Mouse (Mus musculus): ENCODE data around the gene Rbl1. TPM values are rescaled to one million over a fixed set of nuclear protein-coding genes. Genes with fewer than 3 reads are reported as not detected.
"Not testable (repeated sequence)": the region's sequence is repeated elsewhere in the genome, so short reads cannot be mapped to it uniquely, and the experiment has no call there.

The Rbl1 gene
- 8.4 and 12.7 TPM in 2 replicates for total RNA-seq (2014; rRNA removed)
- polyA plus RNA-seq (2015; fragmentation: Nextera tagmentation; extraction: Ambion mirVana) = 5.2 and 6.0 TPM in 2 replicates

DNA sequence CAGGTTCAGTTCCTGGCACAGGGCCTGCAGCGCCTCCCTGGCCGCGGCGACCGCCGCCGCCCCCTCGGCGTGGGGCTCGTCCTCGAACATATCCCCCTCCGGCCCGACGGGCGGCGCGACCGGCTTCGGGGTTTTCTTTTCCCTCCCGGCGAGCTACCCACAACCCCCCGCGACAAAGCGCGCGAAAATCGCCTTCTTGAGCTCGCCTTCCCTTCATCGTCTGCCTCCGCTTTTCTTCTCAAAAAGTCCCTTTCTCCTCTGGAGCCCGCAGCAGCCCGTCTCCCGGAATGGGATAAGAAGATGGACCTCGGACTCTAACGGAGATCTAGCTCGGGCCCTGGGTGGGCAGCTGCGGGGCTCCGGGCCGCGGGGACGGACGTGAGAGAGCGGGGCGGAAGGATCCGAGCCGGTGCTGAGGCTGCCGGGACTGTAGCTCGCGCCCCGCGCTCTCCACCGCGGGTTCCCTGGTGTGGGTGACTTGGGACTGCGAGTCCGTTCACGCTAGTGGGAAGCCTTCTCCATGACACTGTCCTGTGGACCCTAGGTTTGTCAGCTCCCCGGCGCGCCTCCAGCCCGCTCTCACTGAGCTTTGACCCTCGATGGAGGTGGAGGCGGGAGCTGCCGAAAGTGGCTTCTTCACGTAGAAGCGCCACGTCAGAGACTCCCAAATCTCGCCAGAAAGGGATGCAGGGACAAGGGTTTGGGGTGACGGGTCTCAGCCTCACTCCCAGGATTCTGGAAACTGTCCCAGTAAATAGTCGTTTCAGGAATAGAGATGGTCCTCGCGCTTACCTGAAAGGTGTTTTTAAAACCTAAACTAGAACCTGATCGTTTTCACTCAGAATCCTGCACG is at the start of gene Rbl1:
TSS of gene Rbl1 (minus strand) at position 169 of the 853 bp plus-strand sequence.
- WGBS = 2% methylated on average over 72 of the region's 73 CpGs
- no peaks in the 10 kb centered on the region for H3K9me3 ChIP-seq (ENCODE audit: low read length)
- H3K4me2 ChIP-seq (ENCODE audit: low read depth, low read length) = peak within 1 kb of the TSS; percentile 88
- peak within 1 kb of the TSS; percentile 87 for H3K4me3 ChIP-seq (ENCODE audit: low read length)
- peak; percentile 96 for DNase-seq (ENCODE audit: low spot score)
- H3K9ac ChIP-seq (replicated peaks; ENCODE audit: low read length) = peak within 1 kb of the TSS; percentile 87
- no peaks in the 10 kb centered on the region for H3K27me3 ChIP-seq (ENCODE audit: insufficient read depth, low read length)
- no peaks in the 10 kb centered on the region for H3K4me1 ChIP-seq (ENCODE audit: insufficient read depth, low read length)
- TF ChIP-seq CTCF (IDR thresholded peaks at IDR 0.05; ENCODE audit: low read depth) = no peak
- no peaks in the 10 kb centered on the region for H3K36me3 ChIP-seq (ENCODE audit: insufficient read depth, low read length)
- peak; percentile 89 for ATAC-seq
- H3K27ac ChIP-seq = peak within 1 kb of the TSS; percentile 92

DNA sequence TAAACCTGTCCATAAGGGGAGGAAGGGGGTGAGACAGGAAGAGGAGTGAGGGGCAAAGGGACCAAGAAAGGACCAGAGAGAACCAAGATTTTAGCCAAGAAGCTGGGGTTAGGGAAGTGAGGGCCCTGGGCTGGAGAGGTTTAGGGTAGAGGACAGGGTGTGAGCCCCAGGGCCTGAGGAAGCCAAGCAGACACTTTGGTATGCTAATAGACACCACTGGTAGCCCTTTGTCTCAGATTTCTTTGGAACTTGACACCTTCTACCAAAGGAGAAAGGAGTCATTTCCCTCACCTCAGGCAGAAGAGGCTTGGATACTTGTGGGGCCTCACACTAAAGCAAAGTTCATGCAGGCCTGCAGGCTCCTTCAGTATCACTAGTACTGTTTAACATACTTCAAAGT is 43.8 kb upstream of the Rbl1 start:
- no peak for TF ChIP-seq CTCF (IDR thresholded peaks at IDR 0.05; ENCODE audit: low read depth)
- H3K27ac ChIP-seq = no peak overlapping the region

DNA sequence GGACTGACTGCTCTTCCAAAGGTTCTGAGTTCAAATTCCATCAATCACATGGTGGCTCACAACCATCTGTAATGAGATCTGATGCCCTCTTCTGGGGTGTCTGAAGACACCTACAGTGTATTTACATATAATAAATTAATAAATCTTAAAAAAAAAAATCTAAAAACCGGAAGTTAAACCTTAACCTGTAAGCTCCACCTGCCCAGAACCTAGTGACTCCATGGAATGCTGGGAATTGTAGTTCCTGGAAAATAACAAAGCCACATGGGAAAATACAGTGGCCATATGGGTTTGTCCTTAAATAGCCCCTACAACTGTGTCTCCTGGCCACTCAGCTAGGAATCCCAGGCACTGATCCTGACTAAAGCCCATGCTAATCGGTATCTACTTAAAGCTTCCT is 41.3 kb upstream of the Rbl1 start:
- no peaks in the 10 kb centered on the region for H3K4me1 ChIP-seq (ENCODE audit: insufficient read depth, low read length)
- 73% methylated on average over 2 of the region's 2 CpGs for WGBS
- H3K9me3 ChIP-seq (ENCODE audit: low read length) = no peaks in the 10 kb centered on the region
- H3K4me3 ChIP-seq (ENCODE audit: low read length) = no peak overlapping the region
- H3K27me3 ChIP-seq (ENCODE audit: insufficient read depth, low read length) = no peaks in the 10 kb centered on the region
- peak; percentile 8 for DNase-seq (ENCODE audit: low spot score)
- ATAC-seq = no peak
- no peaks in the 10 kb centered on the region for H3K36me3 ChIP-seq (ENCODE audit: insufficient read depth, low read length)
- H3K9ac ChIP-seq (replicated peaks; ENCODE audit: low read length) = no peak overlapping the region
- no peak overlapping the region for H3K27ac ChIP-seq
- no peak overlapping the region for H3K4me2 ChIP-seq (ENCODE audit: low read depth, low read length)
- TF ChIP-seq CTCF (IDR thresholded peaks at IDR 0.05; ENCODE audit: low read depth) = no peak

More for the DNA sequence above, 43.8 kb upstream of the Rbl1 start:
- Histone ChIP-seq H3K4me3 (ENCODE audit: low read length) (no peak overlapping the region), H3K4me1 (ENCODE audit: insufficient read depth, low read length) (no peaks in the 10 kb centered on the region), H3K9ac (replicated peaks; ENCODE audit: low read length) (no peak overlapping the region), H3K36me3 (ENCODE audit: insufficient read depth, low read length) (no peaks in the 10 kb centered on the region), H3K4me2 (ENCODE audit: low read depth, low read length) (no peak overlapping the region), H3K27me3 (ENCODE audit: insufficient read depth, low read length) (no peaks in the 10 kb centered on the region), H3K9me3 (ENCODE audit: low read length) (no peaks in the 10 kb centered on the region)
- DNase-seq (ENCODE audit: low spot score) (no peak), ATAC-seq (no peak)

DNA sequence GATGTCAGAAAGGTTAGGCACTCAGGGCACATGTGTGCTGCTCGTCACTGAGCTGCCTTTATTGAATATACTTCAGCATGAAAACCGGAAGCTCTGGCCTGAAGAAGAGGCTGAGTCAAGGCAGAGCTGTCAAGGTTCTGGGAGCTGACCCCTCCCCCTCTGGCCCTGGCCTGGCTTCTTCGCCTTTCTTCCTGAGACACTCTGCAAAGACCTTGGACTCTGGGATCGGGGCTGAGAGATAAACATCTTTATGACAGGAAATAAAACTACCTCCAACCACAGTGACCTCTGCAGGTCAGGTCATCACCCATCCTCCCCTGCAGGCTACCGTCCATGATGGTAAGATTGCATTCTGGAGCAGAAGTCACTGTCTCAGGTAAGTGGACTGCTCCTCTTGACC is 40.7 kb upstream of the Rbl1 start:
- Histone ChIP-seq H3K27ac (no peak overlapping the region), H3K27me3 (ENCODE audit: insufficient read depth, low read length) (no peaks in the 10 kb centered on the region), H3K4me2 (ENCODE audit: low read depth, low read length) (no peak overlapping the region), H3K9ac (replicated peaks; ENCODE audit: low read length) (no peak overlapping the region), H3K4me1 (ENCODE audit: insufficient read depth, low read length) (no peaks in the 10 kb centered on the region), H3K4me3 (ENCODE audit: low read length) (no peak overlapping the region), H3K36me3 (ENCODE audit: insufficient read depth, low read length) (no peaks in the 10 kb centered on the region), H3K9me3 (ENCODE audit: low read length) (no peaks in the 10 kb centered on the region)
- WGBS = 64% methylated on average over 5 of the region's 5 CpGs
- DNase-seq (ENCODE audit: low spot score) (no peak), ATAC-seq (no peak)
- no peak for TF ChIP-seq CTCF (IDR thresholded peaks at IDR 0.05; ENCODE audit: low read depth)

DNA sequence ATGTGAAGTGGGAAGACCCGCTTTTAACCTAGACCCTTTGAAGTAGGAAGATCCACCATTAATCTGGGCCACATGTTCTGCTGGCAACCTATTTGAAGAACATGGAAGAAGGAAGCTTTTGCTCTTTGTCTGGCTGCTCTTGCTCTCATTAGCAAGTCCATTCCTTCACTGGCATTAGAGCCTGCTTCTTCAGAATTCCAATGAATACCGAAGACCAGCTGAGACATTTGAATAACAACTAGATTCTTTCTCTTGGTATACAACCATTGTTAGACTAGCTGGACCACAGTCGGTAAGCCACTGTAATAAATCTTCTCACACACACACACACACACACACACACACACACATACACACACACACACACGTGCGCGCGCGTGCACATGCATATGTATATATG is 31.6 kb upstream of the Rbl1 start:
- Histone ChIP-seq H3K4me2 (ENCODE audit: low read depth, low read length) (no peak overlapping the region), H3K36me3 (ENCODE audit: insufficient read depth, low read length) (no peaks in the 10 kb centered on the region), H3K27ac (no peak overlapping the region), H3K27me3 (ENCODE audit: insufficient read depth, low read length) (no peaks in the 10 kb centered on the region), H3K9ac (replicated peaks; ENCODE audit: low read length) (no peak overlapping the region), H3K4me3 (ENCODE audit: low read length) (no peak overlapping the region), H3K9me3 (ENCODE audit: low read length) (no peaks in the 10 kb centered on the region), H3K4me1 (ENCODE audit: insufficient read depth, low read length) (no peaks in the 10 kb centered on the region)
- no peak for ATAC-seq
- 76% methylated on average over 8 of the region's 8 CpGs for WGBS
- no peak for TF ChIP-seq CTCF (IDR thresholded peaks at IDR 0.05; ENCODE audit: low read depth)
- DNase-seq (ENCODE audit: low spot score) = peak; percentile 1

DNA sequence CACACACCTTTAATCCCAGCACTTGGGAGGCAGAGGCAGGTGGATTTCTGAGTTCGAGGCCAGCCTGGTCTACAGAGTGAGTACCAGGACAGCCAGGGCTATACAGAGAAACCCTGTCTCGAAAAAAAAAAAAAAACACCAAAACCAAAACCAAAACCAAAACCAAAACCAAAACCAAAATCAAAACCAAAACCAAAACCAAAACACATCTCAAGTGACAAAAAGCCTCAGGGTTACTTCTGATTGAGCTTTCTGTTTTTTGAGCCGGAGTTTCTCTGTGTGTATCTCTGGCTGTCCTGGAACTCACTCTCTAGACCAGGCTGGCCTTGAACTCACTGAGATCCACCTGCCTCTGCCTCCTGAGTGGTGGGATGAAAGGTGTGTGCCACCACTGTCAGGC is 17.6 kb upstream of the Rbl1 start:
- not testable (repeated sequence) for H3K4me1 ChIP-seq (ENCODE audit: insufficient read depth, low read length); H3K9me3 ChIP-seq (ENCODE audit: low read length); H3K4me3 ChIP-seq (ENCODE audit: low read length); DNase-seq (ENCODE audit: low spot score); H3K27me3 ChIP-seq (ENCODE audit: insufficient read depth, low read length); ATAC-seq; H3K36me3 ChIP-seq (ENCODE audit: insufficient read depth, low read length); H3K9ac ChIP-seq (replicated peaks; ENCODE audit: low read length); H3K27ac ChIP-seq; H3K4me2 ChIP-seq (ENCODE audit: low read depth, low read length)
- whole genome bisulfite sequencing = 95% methylated on average over 3 of the region's 3 CpGs

DNA sequence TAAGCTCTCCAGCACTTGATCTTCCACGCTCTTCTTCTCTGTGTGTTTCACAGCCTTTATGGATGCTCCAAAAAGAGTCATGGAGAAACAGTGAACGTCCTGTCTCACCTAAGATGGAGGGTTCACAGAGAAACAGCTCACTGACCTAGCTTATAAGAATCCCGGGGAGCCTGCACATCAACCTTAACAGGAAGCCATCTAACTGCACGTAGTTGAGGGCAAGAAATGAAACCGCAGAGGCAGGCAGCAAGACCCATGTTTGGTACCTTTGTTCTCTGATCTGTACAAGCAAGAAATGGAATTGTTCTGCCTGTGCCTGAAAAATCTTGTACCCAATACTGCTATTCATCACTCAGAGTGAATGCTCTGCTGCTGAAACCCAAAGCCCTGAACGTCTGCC is 15.8 kb upstream of the Rbl1 start:
- no peaks in the 10 kb centered on the region for H3K27me3 ChIP-seq (ENCODE audit: insufficient read depth, low read length)
- no peaks in the 10 kb centered on the region for H3K4me1 ChIP-seq (ENCODE audit: insufficient read depth, low read length)
- DNase-seq (ENCODE audit: low spot score) (no peak), ATAC-seq (no peak)
- no peaks in the 10 kb centered on the region for H3K36me3 ChIP-seq (ENCODE audit: insufficient read depth, low read length)
- H3K4me2 ChIP-seq (ENCODE audit: low read depth, low read length) = no peak overlapping the region
- no peaks in the 10 kb centered on the region for H3K9me3 ChIP-seq (ENCODE audit: low read length)
- 78% methylated on average over 6 of the region's 6 CpGs for WGBS
- H3K27ac ChIP-seq = no peak overlapping the region
- no peak for TF ChIP-seq CTCF (IDR thresholded peaks at IDR 0.05; ENCODE audit: low read depth)
- no peak overlapping the region for H3K4me3 ChIP-seq (ENCODE audit: low read length)
- no peak overlapping the region for H3K9ac ChIP-seq (replicated peaks; ENCODE audit: low read length)
